Mouse (Mus musculus) forebrain, embryonic 16.5 days (tissue): ENCODE data around the gene Phc2. TPM values are rescaled to one million over a fixed set of nuclear protein-coding genes. Genes with fewer than 3 reads are reported as not detected.

ENCODE experiments used
- ATAC-seq: fragments of 200-750 bp; cut with Nextera tagmentation; 2 replicates; pipeline ENCODE4 v1.8.0; 2017; ENCODE audit warnings: mild to moderate bottlenecking, moderate library complexity
- H3K27ac ChIP-seq: fragments of 300-500 bp; sonication (generic); 2 replicates; pipeline ENCODE4 v1.5.1; 2014; ENCODE audit warnings: low read length, control low read depth
- H3K27me3 ChIP-seq: fragments of 300-500 bp; sonication (generic); replicated peaks from 2 replicates; pipeline ENCODE4 v1.6.1; 2014; ENCODE audit warnings: low read length; ENCODE audit not compliant: control insufficient read depth, insufficient read depth
- H3K36me3 ChIP-seq: fragments of 300-500 bp; sonication (generic); 2 replicates; pipeline ENCODE4 v1.6.1; 2014; ENCODE audit not compliant: control insufficient read depth, insufficient read depth
- H3K4me1 ChIP-seq: fragments of 300-500 bp; sonication (generic); replicated peaks from 2 replicates; pipeline ENCODE4 v1.6.1; 2014; ENCODE audit warnings: low read length; ENCODE audit not compliant: control insufficient read depth, insufficient read depth
- H3K4me2 ChIP-seq: fragments of 300-500 bp; sonication (generic); 2 replicates; pipeline ENCODE4 v1.6.1; 2014; ENCODE audit warnings: mild to moderate bottlenecking, low read length, control low read depth
- H3K4me3 ChIP-seq: fragments of 300-500 bp; sonication (generic); replicated peaks from 2 replicates; pipeline ENCODE4 v1.5.1; 2014; ENCODE audit warnings: mild to moderate bottlenecking, low read length, control low read depth
- H3K9ac ChIP-seq: fragments of 300-500 bp; sonication (generic); replicated peaks from 2 replicates; pipeline ENCODE4 v1.6.1; 2014; ENCODE audit warnings: low read depth, low read length, control low read depth
- H3K9me3 ChIP-seq: fragments of 300-500 bp; sonication (generic); 2 replicates; pipeline ENCODE4 v1.6.1; 2016; ENCODE audit warnings: low read length; ENCODE audit not compliant: control insufficient read depth
- WGBS: fragments of 180-500 bp; shearing (Covaris S2); extraction: QIAGEN DNeasy Blood & Tissue Kit; methylation state at CpG from one replicate; pipeline ENCODE4 v1.1.7; 2014; 5-methylcytosine and 5-hydroxymethylcytosine counted together
- polyA plus RNA-seq: library from polyadenylated mRNA; unstranded; fragments of >200 nt; fragmentation: Nextera tagmentation; extraction: Ambion mirVana; gene quantifications from 2 replicates; pipeline ENCODE4 v1.2.1, GENCODE M21; 2015

Phc2 gene
- polyA plus RNA-seq, 1 experiment from 2014 or later, result 34.9 TPM

DNA sequence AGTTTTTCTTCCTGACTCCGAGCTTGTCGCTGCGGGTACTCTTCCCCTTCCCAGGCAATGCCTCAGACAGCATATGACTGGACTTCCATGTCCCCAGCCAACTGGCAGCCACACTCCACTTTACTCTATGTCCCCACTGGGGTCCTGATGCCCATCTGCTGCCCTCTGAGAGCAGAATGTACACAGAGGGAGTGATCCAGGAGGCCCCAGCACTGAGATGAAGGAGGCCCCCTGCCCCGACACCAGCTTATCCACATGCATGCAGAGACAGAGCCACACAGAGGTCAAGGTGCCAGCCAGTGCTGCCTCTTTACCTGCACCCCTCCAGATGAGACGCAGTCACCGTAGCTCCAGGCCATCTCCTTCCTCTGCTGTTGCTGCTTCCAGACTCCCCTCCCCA lies 55.8 kb downstream of the Phc2 start:
- Histone ChIP-seq H3K9me3 (no peaks in the 10 kb centered on the region), H3K4me1 (peaks cover 25% of the 10 kb centered on the region), H3K27me3 (no peaks in the 10 kb centered on the region), H3K9ac (0 out of 2 replicates have a peak overlapping the region, but pooled peaks have one; percentile 4), H3K27ac (no peak overlapping the region), H3K4me3 (no peak overlapping the region), H3K36me3 (peaks cover 5% of the 10 kb centered on the region; the same call in 1 of the 2 replicates), H3K4me2 (no peak overlapping the region)
- 89% methylated on average over 6 of the region's 6 CpGs for WGBS
- no peak for ATAC-seq

DNA sequence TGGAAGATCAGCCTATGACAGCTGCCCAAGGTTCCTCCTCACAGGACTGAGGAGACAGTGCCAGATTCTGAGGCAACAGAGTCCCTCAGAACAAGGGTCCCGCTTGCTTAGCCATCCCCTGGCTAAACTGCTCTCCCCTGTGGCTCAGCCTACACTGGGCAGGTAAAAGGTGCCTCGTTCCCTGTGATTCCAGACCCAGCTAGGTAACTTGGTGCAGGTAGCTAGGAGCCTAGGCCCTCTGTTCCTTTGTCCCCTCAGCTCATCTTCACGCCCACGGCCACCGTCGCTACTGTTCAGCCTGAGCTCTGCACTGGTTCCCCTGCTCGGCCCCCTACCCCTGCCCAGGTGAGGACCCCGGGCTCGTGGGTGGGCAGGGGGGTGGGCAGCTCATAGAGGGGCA lies 56.3 kb downstream of the Phc2 start:
- Histone ChIP-seq H3K27ac (no peak overlapping the region), H3K36me3 (peaks cover 5% of the 10 kb centered on the region; the same call in 1 of the 2 replicates), H3K4me1 (peaks cover 30% of the 10 kb centered on the region), H3K4me3 (no peak overlapping the region), H3K9me3 (no peaks in the 10 kb centered on the region), H3K4me2 (no peak overlapping the region), H3K9ac (no peak overlapping the region; the same call in 1 of the 2 replicates), H3K27me3 (no peaks in the 10 kb centered on the region)
- no peak for ATAC-seq
- WGBS, result 71% methylated on average over 8 of the region's 9 CpGs

DNA sequence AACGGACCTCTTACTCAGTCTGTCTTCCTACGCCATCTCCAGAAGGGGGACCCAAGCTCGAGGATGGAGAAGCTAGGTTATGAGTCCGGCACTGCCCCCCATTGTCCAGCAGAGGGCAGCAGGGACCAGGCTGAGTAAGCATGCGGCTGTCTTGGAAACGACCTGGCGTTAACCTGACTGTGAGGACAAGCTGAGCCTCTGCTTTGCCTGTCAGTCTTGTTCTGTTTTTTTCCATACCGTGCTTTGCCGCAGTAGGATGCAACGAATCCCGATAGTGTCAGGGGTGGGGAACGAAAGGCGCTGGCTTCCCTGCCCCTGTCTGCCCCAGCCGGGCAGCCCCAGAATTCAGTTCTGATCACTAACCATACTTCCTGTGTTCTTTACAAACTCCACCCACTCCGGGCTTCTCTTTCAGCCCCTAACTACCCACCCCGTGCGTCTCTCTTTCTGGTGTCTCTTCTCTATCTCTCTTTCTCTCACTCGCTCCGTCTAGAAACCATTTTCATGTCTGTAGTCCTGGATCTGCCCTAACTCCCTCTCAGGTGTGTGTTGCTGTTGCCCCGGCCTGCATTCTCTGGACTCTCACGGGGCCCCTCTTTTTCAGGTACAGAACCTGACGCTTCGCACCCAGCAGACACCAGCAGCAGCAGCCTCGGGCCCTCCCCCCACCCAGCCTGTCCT lies 57.1 kb downstream of the Phc2 start:
- no peak overlapping the region for H3K9ac ChIP-seq
- peak overlapping the region; percentile 42 for H3K4me2 ChIP-seq
- H3K9me3 ChIP-seq, result no peaks in the 10 kb centered on the region
- no peaks in the 10 kb centered on the region for H3K27me3 ChIP-seq
- no peak overlapping the region for H3K4me3 ChIP-seq
- peaks cover 38% of the 10 kb centered on the region for H3K4me1 ChIP-seq
- 0 out of 2 replicates have a peak, but pooled peaks cover 5% of the 10 kb centered on the region for H3K36me3 ChIP-seq
- H3K27ac ChIP-seq, result no peak overlapping the region
- WGBS, result 2% methylated on average over 24 of the region's 24 CpGs
- ATAC-seq, result peak; percentile 63

DNA sequence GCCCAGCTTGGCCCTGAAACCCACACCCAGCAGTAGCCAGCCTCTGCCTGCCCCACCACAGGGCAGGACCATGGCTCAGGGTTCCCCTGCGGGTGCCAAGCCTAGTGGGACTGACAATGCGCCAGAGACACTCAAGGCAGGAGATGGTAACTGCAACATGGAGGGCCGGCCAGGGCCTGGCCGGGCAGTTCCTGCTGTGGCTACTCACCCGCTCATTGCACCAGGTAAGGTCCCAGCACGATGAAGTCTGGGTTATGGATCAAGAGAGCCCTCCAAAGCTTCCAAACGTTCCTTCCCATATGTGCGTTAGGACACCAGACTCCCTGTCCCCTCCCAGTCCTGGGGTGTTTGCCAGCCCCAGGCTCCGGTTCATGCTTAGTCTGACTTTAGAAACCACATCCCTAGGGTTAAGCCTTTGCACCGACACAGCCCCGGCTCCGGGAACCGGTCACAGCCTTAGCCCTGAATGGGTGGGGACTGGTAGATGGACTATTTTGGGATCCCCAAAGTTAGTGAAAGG lies 57.7 kb downstream of the Phc2 start:
- H3K4me2 ChIP-seq, result peak overlapping the region; percentile 42; the same call in 1 of the 2 replicates
- no peak overlapping the region for H3K27ac ChIP-seq
- WGBS, result 33% methylated on average over 13 of the region's 13 CpGs
- H3K9ac ChIP-seq, result no peak overlapping the region
- H3K4me3 ChIP-seq, result no peak overlapping the region
- no peak for ATAC-seq
- H3K4me1 ChIP-seq, result peaks cover 42% of the 10 kb centered on the region
- H3K9me3 ChIP-seq, result no peaks in the 10 kb centered on the region
- H3K36me3 ChIP-seq, result 0 out of 2 replicates have a peak, but pooled peaks cover 5% of the 10 kb centered on the region
- H3K27me3 ChIP-seq, result no peaks in the 10 kb centered on the region

DNA sequence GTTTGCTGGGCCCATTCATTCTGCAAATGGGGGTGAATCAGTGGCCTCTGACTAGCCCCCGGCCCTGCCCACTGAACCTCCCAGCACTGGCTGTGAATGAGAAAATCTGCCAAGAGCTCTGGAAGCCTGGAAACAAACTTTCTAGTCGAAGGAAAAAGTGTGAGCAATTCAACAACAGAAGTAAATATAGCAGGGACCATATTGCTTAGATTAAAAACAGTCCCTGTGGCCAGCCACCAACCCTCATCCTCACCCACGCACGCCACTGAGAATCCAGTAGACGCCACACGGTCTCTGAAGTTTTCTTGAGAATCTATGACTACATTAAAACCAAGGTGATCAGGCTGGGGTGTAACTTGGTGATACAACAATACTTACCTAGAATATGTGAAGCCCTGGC lies 58.4 kb downstream of the Phc2 start:
- Histone ChIP-seq H3K9me3 (no peaks in the 10 kb centered on the region), H3K27me3 (no peaks in the 10 kb centered on the region), H3K4me3 (no peak overlapping the region), H3K9ac (no peak overlapping the region), H3K27ac (no peak overlapping the region), H3K36me3 (0 out of 2 replicates have a peak, but pooled peaks cover 4% of the 10 kb centered on the region), H3K4me1 (peaks cover 49% of the 10 kb centered on the region), H3K4me2 (no peak overlapping the region)
- ATAC-seq, result no peak
- 71% methylated on average over 6 of the region's 6 CpGs for WGBS

DNA sequence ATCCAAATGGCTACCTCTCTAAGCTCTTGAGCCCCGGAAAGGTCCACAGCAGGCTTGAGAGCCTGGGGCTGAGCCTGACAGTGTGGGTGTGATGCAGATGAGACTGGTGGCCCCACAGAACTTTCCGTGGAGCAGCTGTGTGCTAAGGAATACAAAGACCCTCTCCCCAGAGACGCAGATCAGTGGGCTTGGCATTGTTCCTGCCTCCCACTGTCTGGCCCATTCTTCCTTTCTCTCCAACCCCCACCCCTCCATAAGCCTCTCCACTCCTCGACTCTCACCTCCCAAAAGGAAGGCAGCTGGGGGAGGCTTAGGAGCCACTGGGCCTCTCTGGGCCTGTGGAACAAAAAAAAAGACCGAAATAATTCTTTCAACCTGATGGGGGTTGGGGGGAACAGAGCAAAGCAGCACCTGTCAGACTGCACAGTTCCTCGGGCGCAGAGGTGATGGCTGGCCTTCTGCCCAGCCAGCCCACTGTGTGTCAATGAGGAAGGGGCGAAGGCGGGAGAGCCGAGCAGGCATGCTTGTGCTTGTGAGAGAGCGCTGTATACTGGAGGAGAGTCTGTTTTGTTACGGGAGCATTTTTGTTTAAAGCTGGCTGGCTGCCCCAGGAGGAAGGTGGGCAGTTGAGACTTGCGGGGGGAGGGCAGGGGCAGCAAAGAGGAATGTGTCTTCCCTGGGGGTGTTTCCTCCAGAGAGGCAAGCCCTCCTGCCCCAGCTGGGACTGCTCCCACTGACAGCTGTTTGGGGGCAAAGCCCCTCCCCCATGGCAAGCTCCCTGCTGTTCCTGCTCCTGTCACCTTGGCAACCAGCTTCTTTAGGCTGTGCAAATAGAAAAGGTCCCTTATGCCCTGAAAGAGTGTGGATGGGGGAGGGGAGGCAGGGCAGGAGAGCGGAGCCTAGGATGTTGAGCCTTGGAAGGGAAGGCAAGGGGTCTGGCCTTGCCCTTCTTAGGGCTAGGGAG lies 61.0 kb downstream of the Phc2 start:
- no peaks in the 10 kb centered on the region for H3K36me3 ChIP-seq
- H3K9me3 ChIP-seq, result no peaks in the 10 kb centered on the region
- no peak overlapping the region for H3K4me3 ChIP-seq
- peak overlapping the region; percentile 27 for H3K9ac ChIP-seq
- peaks cover 66% of the 10 kb centered on the region for H3K4me1 ChIP-seq
- peak overlapping the region; percentile 44 for H3K4me2 ChIP-seq
- WGBS, result 2% methylated on average over 14 of the region's 14 CpGs
- peak; percentile 75 for ATAC-seq
- H3K27me3 ChIP-seq, result no peaks in the 10 kb centered on the region
- peak overlapping the region; percentile 99 for H3K27ac ChIP-seq

DNA sequence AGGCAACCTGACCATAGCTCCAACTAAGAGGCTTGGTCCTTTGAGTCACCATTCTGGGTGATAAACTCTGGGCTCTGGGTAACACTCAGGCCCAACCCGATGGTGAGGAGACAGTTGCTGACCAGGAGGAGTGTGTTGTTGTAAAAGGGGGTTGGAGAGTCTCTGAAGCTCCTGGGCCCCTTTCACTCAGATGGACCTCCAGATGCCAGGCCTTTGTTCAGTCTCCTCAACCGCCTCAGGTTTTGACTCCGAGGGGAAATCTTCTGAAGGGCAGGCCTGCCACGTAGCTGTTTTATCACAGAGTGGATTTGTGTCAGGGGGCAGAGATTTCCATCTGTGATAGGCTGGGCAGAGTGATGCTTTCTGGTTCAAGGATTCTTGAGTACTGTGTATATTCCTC lies 61.8 kb downstream of the Phc2 start:
- Histone ChIP-seq H3K9ac (peak overlapping the region; percentile 27), H3K4me3 (no peak overlapping the region), H3K27me3 (no peaks in the 10 kb centered on the region), H3K27ac (peak overlapping the region; percentile 99), H3K36me3 (no peaks in the 10 kb centered on the region), H3K4me2 (peak overlapping the region; percentile 44), H3K4me1 (peaks cover 70% of the 10 kb centered on the region), H3K9me3 (no peaks in the 10 kb centered on the region)
- ATAC-seq, result no peak; the same call in 1 of the 2 replicates
- 3% methylated on average over 4 of the region's 4 CpGs for WGBS

DNA sequence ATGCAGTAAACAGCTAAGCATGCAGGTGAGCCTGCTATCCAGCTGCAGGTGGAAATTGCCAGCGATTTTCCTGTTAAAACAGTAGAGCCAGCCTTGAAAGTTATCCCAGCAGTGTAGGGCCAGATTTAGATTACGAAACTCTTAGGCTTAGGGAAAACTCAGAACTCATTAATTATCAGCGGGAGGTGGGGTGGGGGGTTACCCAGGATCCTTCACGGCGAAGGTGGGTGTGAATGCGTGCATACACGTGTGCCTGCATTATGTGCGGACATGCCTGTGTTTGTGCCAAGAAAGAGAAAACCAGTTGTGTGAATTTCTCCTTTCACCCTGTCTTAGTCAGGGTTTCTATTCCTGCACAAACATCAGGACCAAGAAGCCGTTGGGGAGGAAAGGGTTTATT lies 62.2 kb downstream of the Phc2 start:
- no peaks in the 10 kb centered on the region for H3K36me3 ChIP-seq
- H3K4me2 ChIP-seq, result no peak overlapping the region
- H3K27me3 ChIP-seq, result no peaks in the 10 kb centered on the region
- no peak overlapping the region for H3K4me3 ChIP-seq
- ATAC-seq, result no peak
- H3K4me1 ChIP-seq, result peaks cover 70% of the 10 kb centered on the region
- H3K9ac ChIP-seq, result no peak overlapping the region; the same call in 1 of the 2 replicates
- WGBS, result 10% methylated on average over 9 of the region's 9 CpGs
- peak overlapping the region; percentile 99 for H3K27ac ChIP-seq
- H3K9me3 ChIP-seq, result no peaks in the 10 kb centered on the region

DNA sequence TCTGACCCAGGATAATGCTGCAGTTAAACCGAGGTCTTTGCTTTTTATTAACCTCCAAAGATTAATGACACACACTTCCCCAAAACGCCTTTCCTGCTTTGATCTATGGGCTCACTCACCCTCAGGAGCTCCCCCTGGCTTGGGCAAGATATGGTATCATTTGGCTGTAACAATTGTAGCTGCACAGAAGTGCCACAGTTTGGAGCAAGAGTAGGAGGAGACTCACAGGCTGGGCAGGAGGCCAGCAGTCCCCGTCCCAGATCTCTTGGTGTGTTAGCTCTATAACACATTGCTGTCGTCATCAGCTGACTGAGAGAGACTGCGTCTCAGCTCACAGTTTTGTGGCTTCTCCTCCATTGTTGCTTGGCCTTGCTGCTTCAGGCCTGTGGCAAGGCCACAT lies 65.6 kb downstream of the Phc2 start:
- ATAC-seq, result peak; percentile 29; the same call in 1 of the 2 replicates
- Histone ChIP-seq H3K9me3 (no peaks in the 10 kb centered on the region), H3K9ac (no peak overlapping the region), H3K27ac (peak overlapping the region; percentile 60), H3K4me3 (no peak overlapping the region), H3K36me3 (no peaks in the 10 kb centered on the region), H3K4me1 (peaks cover 64% of the 10 kb centered on the region), H3K4me2 (no peak overlapping the region), H3K27me3 (no peaks in the 10 kb centered on the region)
- WGBS, result 2% methylated on average over 5 of the region's 5 CpGs
